Mouse (Mus musculus) kidney, embryonic 16.5 days (tissue): ENCODE data around the gene Prkch. TPM values are rescaled to one million over a fixed set of nuclear protein-coding genes. Genes with fewer than 3 reads are reported as not detected.

ENCODE experiments used
- ATAC-seq: fragments of 200-750 bp; cut with Nextera tagmentation; 2 replicates; pipeline ENCODE4 v1.8.0; 2017; ENCODE audit warnings: moderate TSS enrichment; ENCODE audit not compliant: low FRiP score, low TSS enrichment
- H3K27ac ChIP-seq: fragments of 300-500 bp; sonication (generic); 2 replicates; pipeline ENCODE4 v1.5.1; 2014; ENCODE audit warnings: low read length
- H3K27me3 ChIP-seq: fragments of 300-500 bp; sonication (generic); 2 replicates; pipeline ENCODE4 v1.6.1; 2014; ENCODE audit warnings: low read length, control low read depth, mixed read lengths; ENCODE audit not compliant: insufficient read depth
- H3K36me3 ChIP-seq: fragments of 300-500 bp; sonication (generic); 2 replicates; pipeline ENCODE4 v1.6.1; 2014; ENCODE audit warnings: low read length, control low read depth, mixed read lengths; ENCODE audit not compliant: insufficient read depth
- H3K4me1 ChIP-seq: fragments of 300-500 bp; sonication (generic); 2 replicates; pipeline ENCODE4 v1.6.1; 2014; ENCODE audit warnings: low read length, control low read depth, mixed read lengths; ENCODE audit not compliant: insufficient read depth
- H3K4me2 ChIP-seq: fragments of 300-500 bp; sonication (generic); replicated peaks from 2 replicates; pipeline ENCODE4 v1.6.1; 2014; ENCODE audit warnings: low read depth, low read length
- H3K4me3 ChIP-seq: fragments of 300-500 bp; sonication (generic); 2 replicates; pipeline ENCODE4 v1.5.1; 2014; ENCODE audit warnings: mild to moderate bottlenecking, low read length
- H3K9ac ChIP-seq: fragments of 300-500 bp; sonication (generic); replicated peaks from 2 replicates; pipeline ENCODE4 v1.6.1; 2014; ENCODE audit warnings: low read length
- H3K9me3 ChIP-seq: fragments of 300-500 bp; sonication (generic); 2 replicates; pipeline ENCODE4 v1.6.1; 2016; ENCODE audit warnings: low read length, control low read depth
- WGBS: fragments of 180-500 bp; shearing (Covaris S2); extraction: QIAGEN DNeasy Blood & Tissue Kit; methylation state at CpG from one replicate; pipeline ENCODE4 v1.1.7; 2014; 5-methylcytosine and 5-hydroxymethylcytosine counted together
- polyA plus RNA-seq: library from polyadenylated mRNA; unstranded; fragments of >200 nt; fragmentation: Nextera tagmentation; extraction: Ambion mirVana; gene quantifications from 2 replicates; pipeline ENCODE4 v1.2.1, GENCODE M21; 2015

Prkch gene
- polyA plus RNA-seq, 1 experiment from 2014 or later, result 9.8 TPM

DNA sequence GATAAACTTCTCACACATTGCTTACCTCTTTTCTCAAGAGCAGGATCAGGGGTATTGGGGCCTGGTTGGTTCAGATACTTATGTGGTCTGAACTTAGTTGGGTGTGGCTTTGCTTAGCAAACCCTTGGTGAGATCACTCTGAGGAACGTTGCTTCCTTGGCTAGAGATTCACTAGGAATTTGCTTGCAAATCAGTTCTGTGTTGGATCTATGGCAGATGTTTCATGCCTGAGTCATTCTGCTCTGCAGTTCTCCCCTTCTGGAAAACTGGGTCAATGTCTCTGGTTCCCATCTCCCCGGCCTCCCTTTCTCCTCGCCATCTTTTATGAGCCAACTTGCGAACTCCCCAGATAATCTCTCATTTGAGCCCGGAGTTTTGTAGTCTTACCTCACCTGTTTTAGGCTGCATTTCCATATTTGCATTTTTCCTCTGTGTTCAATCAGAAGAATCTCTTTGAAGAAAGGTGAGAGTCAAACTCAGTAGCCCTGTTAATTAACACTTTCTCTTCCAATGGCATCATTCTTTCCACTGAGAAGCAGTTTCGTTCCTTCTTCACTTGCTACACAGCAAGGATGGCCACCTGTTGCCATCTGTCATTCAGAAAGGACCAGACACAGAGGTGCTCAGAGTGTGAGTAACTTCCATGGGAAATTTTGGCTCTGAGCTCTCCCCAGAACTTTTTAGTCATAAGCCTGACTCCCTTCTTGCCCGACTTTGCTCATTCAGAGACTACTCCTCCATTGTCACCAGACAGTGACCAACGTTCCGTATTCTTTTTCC is 141.4 kb downstream of the Prkch start:
- no peak overlapping the region for H3K9ac ChIP-seq
- no peaks in the 10 kb centered on the region for H3K4me1 ChIP-seq
- WGBS, result 87% methylated on average over 9 of the region's 9 CpGs
- no peak overlapping the region for H3K27ac ChIP-seq
- no peak overlapping the region for H3K4me2 ChIP-seq
- no peaks in the 10 kb centered on the region for H3K27me3 ChIP-seq
- no peak for ATAC-seq
- no peak overlapping the region for H3K4me3 ChIP-seq
- H3K36me3 ChIP-seq, result no peaks in the 10 kb centered on the region
- H3K9me3 ChIP-seq, result no peaks in the 10 kb centered on the region

DNA sequence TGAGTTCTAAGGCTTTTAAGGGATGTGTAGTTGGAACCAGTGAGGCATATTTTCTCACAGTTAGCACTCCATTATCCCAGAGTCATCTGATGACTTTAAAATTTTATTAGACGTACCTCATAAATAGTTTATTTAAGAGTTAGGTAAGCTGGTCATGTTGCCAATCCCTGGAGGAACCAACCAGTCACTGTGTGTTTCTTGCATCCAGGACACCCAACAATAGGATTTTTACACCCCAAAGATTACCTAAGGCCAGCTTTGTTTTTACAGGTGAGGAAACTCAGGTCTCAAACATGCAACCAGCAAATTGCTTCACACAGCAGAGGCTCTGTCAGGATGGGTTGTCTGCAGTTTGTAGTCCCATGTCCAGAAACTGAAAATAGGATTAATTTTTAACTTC is 142.4 kb downstream of the Prkch start:
- Histone ChIP-seq H3K4me3 (no peak overlapping the region), H3K9ac (no peak overlapping the region), H3K4me1 (no peaks in the 10 kb centered on the region), H3K36me3 (no peaks in the 10 kb centered on the region), H3K9me3 (no peaks in the 10 kb centered on the region), H3K27me3 (no peaks in the 10 kb centered on the region), H3K27ac (no peak overlapping the region), H3K4me2 (no peak overlapping the region)
- WGBS, result 68% methylated on average over 1 of the region's 1 CpGs
- ATAC-seq, result no peak

DNA sequence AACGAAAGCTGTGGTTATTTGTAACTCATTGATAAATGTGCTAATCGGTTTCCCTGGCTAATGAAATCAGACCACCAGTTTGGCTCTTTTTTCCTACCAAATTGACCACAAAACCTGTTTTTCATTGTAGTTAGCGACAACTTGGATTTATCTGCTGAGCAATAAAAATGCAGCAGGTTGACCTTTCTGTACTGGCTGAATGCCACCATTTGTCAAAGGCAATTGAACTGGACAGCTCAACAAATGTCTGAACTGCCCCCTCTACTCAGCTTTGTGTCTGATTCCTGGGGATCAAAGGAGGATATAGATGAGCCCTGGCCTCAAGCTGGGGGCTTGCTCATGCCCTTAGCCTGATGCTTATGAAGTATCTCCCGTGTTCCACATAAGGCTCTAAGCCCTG is 146.0 kb downstream of the Prkch start:
- no peaks in the 10 kb centered on the region for H3K4me1 ChIP-seq
- H3K27ac ChIP-seq, result no peak overlapping the region
- WGBS, result 26% methylated on average over 4 of the region's 4 CpGs
- ATAC-seq, result no peak
- H3K4me2 ChIP-seq, result no peak overlapping the region
- H3K9me3 ChIP-seq, result no peaks in the 10 kb centered on the region
- H3K36me3 ChIP-seq, result no peaks in the 10 kb centered on the region
- no peak overlapping the region for H3K9ac ChIP-seq
- H3K27me3 ChIP-seq, result no peaks in the 10 kb centered on the region
- H3K4me3 ChIP-seq, result no peak overlapping the region

DNA sequence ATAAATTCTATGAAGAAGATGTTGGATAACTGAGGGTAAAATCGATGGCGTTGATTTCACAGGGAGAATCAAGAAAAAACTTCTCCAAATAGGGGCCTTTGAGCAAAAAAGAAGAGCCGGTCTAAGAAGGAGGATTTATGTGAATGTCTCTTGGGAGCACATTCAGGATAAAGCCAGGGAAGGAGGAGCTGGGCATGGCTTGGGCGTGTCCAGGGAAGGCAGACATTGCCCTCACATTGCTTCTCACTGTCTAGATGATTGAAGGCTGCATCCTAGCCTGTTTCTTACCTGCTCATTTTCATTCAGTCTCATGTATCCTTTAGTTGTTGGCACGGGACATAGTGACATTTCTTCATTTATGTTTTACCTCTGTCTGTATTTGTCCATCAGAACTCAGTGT is 146.5 kb downstream of the Prkch start:
- Histone ChIP-seq H3K9me3 (no peaks in the 10 kb centered on the region), H3K4me3 (no peak overlapping the region), H3K4me1 (no peaks in the 10 kb centered on the region), H3K4me2 (no peak overlapping the region), H3K27ac (no peak overlapping the region), H3K27me3 (no peaks in the 10 kb centered on the region), H3K9ac (no peak overlapping the region), H3K36me3 (no peaks in the 10 kb centered on the region)
- no peak for ATAC-seq
- 61% methylated on average over 5 of the region's 5 CpGs for WGBS

DNA sequence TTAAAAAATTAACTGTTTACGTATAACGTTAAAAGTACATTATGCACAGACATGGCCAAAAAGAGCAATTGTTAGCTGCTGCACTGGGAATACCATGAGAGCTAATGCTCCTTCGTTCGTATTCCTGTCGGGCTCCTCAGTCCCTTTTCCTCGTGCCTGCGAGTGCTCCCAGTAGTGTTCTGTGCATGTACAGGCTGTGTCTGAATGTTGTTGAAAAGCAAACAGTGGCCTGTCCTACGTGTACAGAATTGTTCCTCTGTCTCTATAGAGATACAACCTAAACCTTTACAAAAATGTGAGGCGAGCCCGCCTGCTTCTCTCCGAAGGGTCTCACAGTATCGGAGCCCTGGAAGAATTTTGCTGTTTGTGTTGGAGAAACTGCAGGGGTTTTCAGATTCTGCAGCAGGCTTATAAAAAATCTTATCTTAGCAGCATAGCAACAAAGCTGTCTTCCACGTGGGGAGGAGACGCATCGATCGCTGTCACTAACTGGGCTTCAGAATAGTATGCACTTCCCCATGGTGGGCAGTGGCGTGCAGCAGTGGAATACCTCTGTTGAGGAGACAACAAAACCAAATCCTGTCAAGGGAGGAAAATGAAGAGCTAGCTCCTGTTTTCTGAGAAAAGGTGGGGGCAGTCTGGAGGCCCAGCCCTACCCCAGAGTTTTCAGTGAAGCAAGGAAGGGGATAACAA is 147.4 kb downstream of the Prkch start:
- H3K27ac ChIP-seq, result no peak overlapping the region
- no peaks in the 10 kb centered on the region for H3K27me3 ChIP-seq
- H3K4me2 ChIP-seq, result no peak overlapping the region
- H3K9me3 ChIP-seq, result no peaks in the 10 kb centered on the region
- no peaks in the 10 kb centered on the region for H3K36me3 ChIP-seq
- H3K4me3 ChIP-seq, result no peak overlapping the region
- no peaks in the 10 kb centered on the region for H3K4me1 ChIP-seq
- no peak overlapping the region for H3K9ac ChIP-seq
- WGBS, result 67% methylated on average over 17 of the region's 17 CpGs
- no peak for ATAC-seq

DNA sequence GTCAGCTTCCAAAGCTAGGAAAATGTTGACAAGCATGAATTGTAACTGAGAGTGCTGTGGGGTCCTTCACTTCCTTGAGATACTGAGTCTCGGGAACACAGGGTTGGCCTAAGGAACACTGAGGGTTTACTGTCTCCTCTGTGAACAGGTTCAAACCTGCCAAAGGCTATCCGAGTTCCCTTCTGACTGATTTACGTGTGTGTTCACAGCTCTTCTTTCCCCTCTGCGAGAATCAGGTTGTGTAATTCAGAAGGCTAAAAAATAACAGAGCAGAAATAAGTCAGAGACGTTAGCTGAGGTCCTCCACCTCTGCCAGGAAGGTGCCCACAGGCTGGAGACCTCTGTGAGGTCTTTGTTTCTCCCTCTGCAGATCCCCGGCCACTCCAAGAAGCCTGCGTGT is 148.3 kb downstream of the Prkch start:
- H3K4me2 ChIP-seq, result no peak overlapping the region
- 44% methylated on average over 7 of the region's 7 CpGs for WGBS
- no peaks in the 10 kb centered on the region for H3K27me3 ChIP-seq
- H3K27ac ChIP-seq, result no peak overlapping the region
- H3K4me3 ChIP-seq, result no peak overlapping the region
- no peak overlapping the region for H3K9ac ChIP-seq
- no peaks in the 10 kb centered on the region for H3K9me3 ChIP-seq
- H3K4me1 ChIP-seq, result no peaks in the 10 kb centered on the region
- no peaks in the 10 kb centered on the region for H3K36me3 ChIP-seq
- no peak for ATAC-seq

DNA sequence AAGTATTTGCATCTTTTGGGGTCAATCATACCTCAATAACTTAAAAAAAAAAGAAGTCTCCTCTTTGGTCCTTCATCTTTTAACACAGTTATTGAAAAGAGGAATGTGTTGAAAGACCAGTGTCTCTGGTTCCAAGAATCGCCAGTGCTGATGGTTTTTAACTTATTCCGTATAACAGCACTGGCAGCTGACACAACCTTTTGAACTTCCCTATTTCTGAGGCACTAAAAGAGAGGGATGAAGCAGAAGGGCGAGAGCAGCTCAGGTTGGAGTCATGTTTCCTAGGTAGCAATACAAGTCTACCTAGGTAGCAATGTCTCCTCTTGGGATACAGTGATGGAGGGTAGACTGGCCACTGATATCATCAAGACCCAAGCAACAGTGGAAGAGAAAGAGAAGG is 152.3 kb downstream of the Prkch start:
- no peak for ATAC-seq
- Histone ChIP-seq H3K4me2 (no peak overlapping the region), H3K9ac (no peak overlapping the region), H3K27ac (no peak overlapping the region), H3K9me3 (no peaks in the 10 kb centered on the region), H3K27me3 (no peaks in the 10 kb centered on the region), H3K36me3 (no peaks in the 10 kb centered on the region), H3K4me3 (no peak overlapping the region), H3K4me1 (no peaks in the 10 kb centered on the region)
- WGBS, result 82% methylated on average over 3 of the region's 3 CpGs

DNA sequence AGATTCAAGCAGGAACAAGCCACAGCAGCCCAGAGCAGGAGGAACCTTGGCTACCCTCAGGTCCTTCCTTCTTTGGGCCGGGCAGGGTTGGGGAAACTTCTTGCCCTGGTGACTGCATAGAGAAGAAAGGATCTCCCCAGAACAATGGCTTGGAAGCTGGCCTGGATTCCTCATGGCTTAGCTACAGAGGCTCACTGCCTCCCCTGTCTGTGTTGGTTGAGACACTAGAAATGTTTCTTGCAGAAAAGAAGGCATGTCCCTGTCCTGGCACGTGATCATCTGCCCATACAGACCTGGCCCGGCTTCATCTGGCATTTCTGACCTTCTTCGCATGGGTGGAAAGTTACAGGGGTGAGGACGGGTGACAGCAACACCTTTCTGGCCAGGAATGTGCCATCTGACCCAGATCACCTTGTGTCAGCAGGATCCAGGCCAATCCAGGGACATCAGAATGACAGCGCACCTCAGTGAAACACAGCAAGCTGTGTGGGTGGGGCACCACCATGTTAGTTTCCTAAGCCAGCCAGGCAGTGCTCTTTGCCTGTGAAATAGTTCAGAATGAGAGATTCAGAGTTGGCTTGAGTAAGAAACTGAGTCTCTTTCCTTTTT is 155.1 kb downstream of the Prkch start:
- Histone ChIP-seq H3K36me3 (no peaks in the 10 kb centered on the region), H3K27me3 (no peaks in the 10 kb centered on the region), H3K4me1 (no peaks in the 10 kb centered on the region; the same call in 1 of the 2 replicates), H3K4me3 (no peak overlapping the region), H3K4me2 (no peak overlapping the region), H3K9ac (no peak overlapping the region), H3K9me3 (no peaks in the 10 kb centered on the region), H3K27ac (no peak overlapping the region)
- WGBS, result 79% methylated on average over 6 of the region's 6 CpGs
- ATAC-seq, result no peak

DNA sequence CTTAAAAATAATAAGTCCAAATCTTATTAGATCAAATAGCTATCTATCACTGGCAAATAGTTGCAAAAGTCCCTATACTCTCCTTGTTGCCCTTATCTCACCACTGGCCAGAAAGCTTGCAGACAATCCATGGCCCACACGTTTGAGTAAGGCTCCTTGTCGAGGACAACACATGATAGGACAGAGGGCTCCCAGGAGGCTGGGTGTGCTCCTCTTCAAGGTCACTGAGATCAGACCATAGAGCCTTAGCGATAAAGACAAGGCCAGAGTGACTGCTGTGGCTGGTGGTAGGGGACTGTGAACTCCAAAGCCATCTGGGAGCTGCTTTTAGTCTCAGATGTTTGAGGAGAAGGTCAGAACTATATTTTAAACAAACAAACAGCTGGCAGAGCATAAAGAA is 158.0 kb downstream of the Prkch start:
- H3K4me1 ChIP-seq, result no peaks in the 10 kb centered on the region; the same call in 1 of the 2 replicates
- H3K27ac ChIP-seq, result no peak overlapping the region
- WGBS, result 53% methylated on average over 3 of the region's 3 CpGs

DNA sequence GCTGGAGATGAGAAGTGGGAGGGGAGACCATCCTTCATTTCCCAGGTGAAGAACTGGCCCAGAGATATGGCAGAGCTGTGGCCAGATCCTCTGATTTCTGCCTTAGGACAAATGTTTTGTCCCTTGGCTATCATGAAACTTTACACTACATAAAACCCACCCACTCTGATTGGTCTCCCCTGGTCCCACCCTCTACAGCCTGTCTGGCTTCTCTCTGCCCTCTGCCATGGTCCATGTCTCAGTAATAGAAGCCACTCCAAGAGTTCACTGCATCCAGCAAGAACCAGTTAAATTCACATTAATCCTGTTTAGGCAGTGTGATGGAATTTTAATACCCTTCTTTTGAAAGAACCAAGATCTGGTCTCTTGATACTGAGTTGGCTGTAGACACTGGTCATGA is 158.5 kb downstream of the Prkch start:
- H3K9me3 ChIP-seq, result no peaks in the 10 kb centered on the region
- no peak overlapping the region for H3K4me3 ChIP-seq
- peak; percentile 72 for ATAC-seq
- H3K36me3 ChIP-seq, result no peaks in the 10 kb centered on the region
- no peak overlapping the region for H3K27ac ChIP-seq
- no peak overlapping the region for H3K9ac ChIP-seq
- no peaks in the 10 kb centered on the region for H3K27me3 ChIP-seq
- H3K4me2 ChIP-seq, result no peak overlapping the region
- no peaks in the 10 kb centered on the region; the same call in 1 of the 2 replicates for H3K4me1 ChIP-seq

More for the DNA sequence above, 158.0 kb downstream of the Prkch start:
- Histone ChIP-seq H3K9me3 (no peaks in the 10 kb centered on the region), H3K4me2 (no peak overlapping the region), H3K36me3 (no peaks in the 10 kb centered on the region), H3K9ac (no peak overlapping the region), H3K27me3 (no peaks in the 10 kb centered on the region), H3K4me3 (no peak overlapping the region)
- no peak for ATAC-seq
